Comparison of ENCODE assay signal across 16 mouse cellular contexts in the genomic region with DNA sequence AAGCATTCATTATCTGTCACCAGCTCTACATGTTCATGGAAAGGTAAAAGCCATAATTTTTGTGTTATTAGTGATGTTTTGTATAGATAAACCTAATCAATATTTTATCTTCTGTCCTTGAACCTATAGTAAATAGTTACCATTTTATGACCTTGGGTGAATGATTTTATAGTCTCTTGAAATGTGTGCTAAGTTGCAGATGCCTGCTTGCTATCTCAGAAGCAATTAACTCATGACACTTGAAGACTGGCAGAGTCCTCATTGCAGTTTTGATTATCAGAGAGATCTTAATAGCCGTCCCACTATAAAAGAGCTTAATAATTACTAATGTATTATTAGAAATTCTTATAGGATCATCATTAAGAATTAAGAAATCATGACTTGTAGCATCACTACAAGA.
"Had no signal": no experiment of that assay in that cellular context is flagged by ENCODE, and none has a peak within 500 bp of the region (broad histone marks: within the 10 kb centered on the region; RNA-seq: fewer than 3 reads in every experiment).

No protein-coding gene starts in this region.

- H3K27ac ChIP-seq: neural tube, embryonic 13.5 days; neural tube, embryonic 15.5 days; stomach, embryonic 15.5 days; stomach, postnatal 0 days had no signal

- H3K4me2 ChIP-seq: neural tube, embryonic 13.5 days; neural tube, embryonic 15.5 days; stomach, embryonic 15.5 days had no signal

- H3K9ac ChIP-seq: neural tube, embryonic 13.5 days; neural tube, embryonic 15.5 days; stomach, embryonic 15.5 days had no signal

- H3K36me3 ChIP-seq: neural tube, embryonic 13.5 days; neural tube, embryonic 15.5 days; stomach, embryonic 15.5 days had no signal

- H3K27me3 ChIP-seq: neural tube, embryonic 13.5 days; neural tube, embryonic 15.5 days; stomach, embryonic 15.5 days had no signal

- DNase-seq: retina, postnatal 1 day; right cerebral cortex, adult 18-20 months; right cerebral cortex, postnatal 14 days; right cerebral cortex, postnatal 25 days; right cerebral cortex, postnatal 4 days; spleen, adult 18-20 months; thymus, adult 18-20 months; thymus, adult 2 months; thymus, postnatal 14 days; thymus, postnatal 25 days; thymus, postnatal 36 days; thymus, postnatal 4 days had no signal

- H3K4me3 ChIP-seq: neural tube, embryonic 13.5 days; neural tube, embryonic 15.5 days; stomach, embryonic 15.5 days had no signal

- H3K4me1 ChIP-seq: neural tube, embryonic 13.5 days; stomach, embryonic 15.5 days had no signal

- H3K9me3 ChIP-seq: neural tube, embryonic 13.5 days; neural tube, embryonic 15.5 days; stomach, embryonic 15.5 days had no signal
